Mouse (Mus musculus) left cerebral cortex, adult 2 months (tissue): Measurements from ENCODE around the gene Uqcrc1. TPM values are rescaled to one million over a fixed set of nuclear protein-coding genes. Genes with fewer than 3 reads are reported as not detected.

Experiments used
- DNase-seq, 2 experiments: peaks; one replicate each; pipeline ENCODE4 v3.0.0; 2021 to 2022; ENCODE audit warnings: low spot score in 2 of 2, mixed read lengths in 1 of 2; ENCODE audit errors: extremely low spot score in 1 of 2
- H3K27ac ChIP-seq: fragments of 200-600 bp; 2 replicates; pipeline ENCODE4 v1.8.1; 2022
- H3K4me3 ChIP-seq: fragments of 200-600 bp; 2 replicates; pipeline ENCODE4 v1.8.1; 2022
- CTCF ChIP-seq: fragments of 200-600 bp; IDR thresholded peaks from 2 replicates; pipeline ENCODE4 v1.8.1; 2022; ENCODE audit warnings: antibody characterized with exemption, mild to moderate bottlenecking, moderate library complexity
- intact Hi-C: fragments of 180-260 bp; cut with DNase I; formaldehyde crosslinking; loops from one replicate; pipeline ENCODE4 v1.15.1; 2025
- microRNA-seq, 2 experiments: library from miRNA; unstranded; fragments of <30 nt; microRNA quantifications; one replicate each; pipeline ENCODE4 v1.2.0; 2021
- total RNA-seq, 2 experiments: library from RNA; stranded (reverse); gene quantifications; 2 replicates each; pipeline ENCODE4 v1.2.3; 2021

The Uqcrc1 gene
- total RNA-seq, 2 experiments from 2014 or later: 358 to 364 TPM

GRCm38 (mm10) chr9:108987704-108988350, 51.4 kb downstream of the Uqcrc1 start:
- DNase-seq: no peak
- Histone ChIP-seq H3K27ac (no peak overlapping the region), H3K4me3 (no peak overlapping the region)
- intact Hi-C loops: no loop called here
- no peak for TF ChIP-seq CTCF

GRCm38 (mm10) chr9:108989802-108990461, 53.5 kb downstream of the Uqcrc1 start:
- Histone ChIP-seq H3K4me3 (no peak overlapping the region), H3K27ac (peak overlapping the region; percentile 80)
- intact Hi-C loops: loop anchor here (10.0 kb wide), 1 partner anchor 875 kb away; no protein-coding TSS in a partner anchor
- TF ChIP-seq CTCF: no peak
- peak in 1 of 2 experiments; percentile 27 for DNase-seq

- H3K27ac ChIP-seq: peak overlapping the region; percentile 80
- H3K4me3 ChIP-seq: no peak overlapping the region
- intact Hi-C loops: loop anchor here (10.0 kb wide), 1 partner anchor 874 kb away; no protein-coding TSS in a partner anchor
- DNase-seq: no peak
- no peak for TF ChIP-seq CTCF
Measured at GRCm38 (mm10) chr9:108990462-108990820, 54.0 kb downstream of the Uqcrc1 start.

- TF ChIP-seq CTCF: no peak
- H3K4me3 ChIP-seq: peak within 1 kb of the TSS; percentile 60
- peak within 1 kb of the TSS; percentile 80 for H3K27ac ChIP-seq
- DNase-seq: peak; percentile 81 to 91
- intact Hi-C loops: loop anchor here (10.0 kb wide), 1 partner anchor 873 kb away; no protein-coding TSS in a partner anchor
Measured at GRCm38 (mm10) chr9:108991428-108992084, 55.1 kb downstream of the Uqcrc1 start, which contains the start of gene Pfkfb4. Pfkfb4 (plus strand) TSS chr9:108991778.

- no peak for TF ChIP-seq CTCF
- peak in 1 of 2 experiments; percentile 26 for DNase-seq
Measured at GRCm38 (mm10) chr9:108992085-108992469, 55.6 kb downstream of the Uqcrc1 start.

GRCm38 (mm10) chr9:108992620-108993361, 56.4 kb downstream of the Uqcrc1 start:
- TF ChIP-seq CTCF: no peak
- intact Hi-C loops: loop anchor here (10.0 kb wide), 1 partner anchor 872 kb away; no protein-coding TSS in a partner anchor
- no peak for DNase-seq
- H3K4me3 ChIP-seq: peak overlapping the region; percentile 60
- no peak overlapping the region for H3K27ac ChIP-seq

More at GRCm38 (mm10) chr9:108992085-108992469, 55.6 kb downstream of the Uqcrc1 start:
- peak overlapping the region; percentile 60 for H3K4me3 ChIP-seq
- intact Hi-C loops: loop anchor here (10.0 kb wide), 1 partner anchor 873 kb away; no protein-coding TSS in a partner anchor
- peak overlapping the region; percentile 71 for H3K27ac ChIP-seq

GRCm38 (mm10) chr9:108996411-108996810, 60.0 kb downstream of the Uqcrc1 start:
- no peak for TF ChIP-seq CTCF
- intact Hi-C loops: loop anchor here (10.0 kb wide), 1 partner anchor 868 kb away; no protein-coding TSS in a partner anchor
- no peak overlapping the region for H3K4me3 ChIP-seq
- no peak overlapping the region for H3K27ac ChIP-seq
- no peak for DNase-seq

GRCm38 (mm10) chr9:108998287-108999166, 62.1 kb downstream of the Uqcrc1 start:
- peak in 1 of 2 experiments; percentile 22 for DNase-seq
- TF ChIP-seq CTCF: no peak
- intact Hi-C loops: loop anchor here (10.0 kb wide), 1 partner anchor 866 kb away; no protein-coding TSS in a partner anchor
- no peak overlapping the region for H3K4me3 ChIP-seq
- peak overlapping the region; percentile 60 for H3K27ac ChIP-seq

GRCm38 (mm10) chr9:108999167-108999526, 62.7 kb downstream of the Uqcrc1 start:
- TF ChIP-seq CTCF: no peak
- H3K4me3 ChIP-seq: no peak overlapping the region
- intact Hi-C loops: loop anchor here (10.0 kb wide), 1 partner anchor 866 kb away; no protein-coding TSS in a partner anchor
- H3K27ac ChIP-seq: peak overlapping the region; percentile 60
- no peak for DNase-seq

Small RNAs within 50 kb of the gene (microRNA-seq; reads per million reads assigned to microRNA genes)
- 0 reads per million in 2 experiments for gene Mir711

Other genes starting within 250 kb of the Uqcrc1 start
- 10 to 100 TPM; 47.0 to 48.3 TPM for gene Prkar2a, start 247.3 kb upstream of the Uqcrc1 start, total RNA-seq
- 100 to 1,000 TPM; 143 to 164 TPM for gene Ip6k2, start 152.8 kb upstream of the Uqcrc1 start, total RNA-seq
- gene Nckipsd, start 128.3 kb upstream of the Uqcrc1 start, total RNA-seq: 10 to 100 TPM; 64.7 to 68.0 TPM
- 10 to 100 TPM; 65.1 to 75.0 TPM for gene Celsr3, start 110.3 kb upstream of the Uqcrc1 start, total RNA-seq
- 10 to 100 TPM; 17.1 to 17.8 TPM for gene Slc26a6, start 83.3 kb upstream of the Uqcrc1 start, total RNA-seq
- gene Tmem89, start 22.0 kb upstream of the Uqcrc1 start, total RNA-seq: not detected
- 1 to 10 TPM; 2.8 to 4.0 TPM for gene Col7a1, start 17.0 kb downstream of the Uqcrc1 start, total RNA-seq
- gene Ucn2, start 49.4 kb downstream of the Uqcrc1 start, total RNA-seq: under 1 TPM; 0.40 to 0.41 TPM
- 10 to 100 TPM; 15.8 to 17.7 TPM for gene Pfkfb4, start 55.1 kb downstream of the Uqcrc1 start, total RNA-seq
- 10 to 100 TPM; 71.6 to 77.5 TPM for gene Shisa5, start 101.9 kb downstream of the Uqcrc1 start, total RNA-seq
- gene Trex1, start 123.1 kb downstream of the Uqcrc1 start, total RNA-seq: 10 to 100 TPM; 11.7 to 15.3 TPM
- 10 to 100 TPM; 28.0 to 28.3 TPM for gene Atrip, start 137.5 kb downstream of the Uqcrc1 start, total RNA-seq
- gene Ccdc51, start 145.9 kb downstream of the Uqcrc1 start, total RNA-seq: 1 to 10 TPM; 8.0 to 8.6 TPM
- gene Tma7, start 146.0 kb downstream of the Uqcrc1 start, total RNA-seq: 100 to 1,000 TPM; 312 to 332 TPM
- gene Plxnb1, start 158.8 kb downstream of the Uqcrc1 start, total RNA-seq: 10 to 100 TPM; 65.0 to 70.5 TPM
- not detected for gene Fbxw21, start 225.4 kb downstream of the Uqcrc1 start, total RNA-seq